Mouse (Mus musculus) mouse embryonic stem cell (cell line): ENCODE measurements around the gene Mrtfb.

Experiments used
- in situ Hi-C, 2 experiments: fragments of 300-500 bp; cut with MboI; formaldehyde crosslinking; loops; 1 replicate in 1 of 2; 3 replicates in 1 of 2; pipeline ENCODE4 v1.14.3; 2019 to 2020; ENCODE audit warnings: low sequenced_read_pairs in 2 of 2, low pct_unique_long_range_greater_than_20kb in 1 of 2, mixed read lengths in 1 of 2; ENCODE audit not compliant: unreplicated experiment in 1 of 2

Mrtfb gene

DNA sequence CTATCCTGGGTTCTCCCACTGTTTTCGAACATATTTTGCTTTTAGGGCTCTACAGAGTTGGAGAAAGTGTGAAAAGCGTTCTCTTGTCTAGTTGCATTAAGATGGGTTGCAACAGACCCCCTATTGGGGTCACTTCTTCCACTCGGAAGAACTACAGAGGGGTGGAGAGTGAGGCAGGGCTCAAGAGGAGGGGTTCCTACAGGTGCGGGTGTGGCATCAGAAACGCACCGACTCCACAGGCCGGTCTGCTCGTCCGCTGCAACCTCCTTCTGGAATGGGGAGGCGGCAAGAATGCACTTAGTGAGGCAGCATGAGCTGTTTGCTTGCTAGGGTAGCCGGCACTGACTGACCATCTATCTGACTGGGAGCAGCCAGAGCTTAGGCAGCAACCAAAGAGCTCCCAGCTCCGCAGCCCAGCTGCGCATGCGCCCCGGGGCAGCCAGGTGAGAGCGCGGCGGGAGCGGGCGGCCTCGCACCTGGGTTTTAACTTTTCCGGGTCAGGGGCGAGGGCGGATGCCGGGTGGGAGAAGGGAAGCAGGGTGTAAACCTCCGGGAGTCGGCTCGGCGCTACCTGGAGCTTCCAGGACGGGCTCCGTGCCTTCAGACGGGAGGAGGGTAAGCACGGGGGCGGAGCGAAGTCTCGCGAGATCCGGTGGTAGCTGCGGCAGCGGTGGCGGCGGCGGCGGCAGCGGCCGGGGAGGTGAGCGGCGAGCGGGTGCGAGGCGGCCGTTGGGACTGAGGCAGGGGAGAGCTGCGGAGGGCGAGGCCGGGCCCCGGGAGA is at the start of gene Mrtfb:
TSS of gene Mrtfb (plus strand) at position 627 of the 781 bp plus-strand sequence.
- in situ Hi-C loops, result no loop called here

DNA sequence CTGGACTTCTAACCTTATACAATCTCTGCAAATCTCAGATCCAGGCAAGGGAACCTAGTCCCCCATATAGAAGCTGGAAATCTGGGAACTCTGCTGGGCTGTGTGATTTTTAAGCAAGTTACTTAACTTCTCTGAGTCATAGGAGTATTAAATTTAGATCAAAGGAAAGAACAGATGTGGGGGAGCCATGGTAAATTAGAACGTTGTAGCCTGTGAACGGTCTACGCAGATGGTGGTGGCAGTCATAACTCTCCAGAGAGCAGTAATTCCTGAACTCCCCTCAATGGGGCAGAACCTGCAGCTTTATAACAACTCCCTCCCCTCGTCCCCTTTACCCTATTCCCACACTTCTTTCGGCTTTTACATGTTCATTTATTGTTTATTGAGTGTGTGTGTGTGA is 48.6 kb upstream of the Mrtfb start:
- in situ Hi-C loops, result no loop called here

DNA sequence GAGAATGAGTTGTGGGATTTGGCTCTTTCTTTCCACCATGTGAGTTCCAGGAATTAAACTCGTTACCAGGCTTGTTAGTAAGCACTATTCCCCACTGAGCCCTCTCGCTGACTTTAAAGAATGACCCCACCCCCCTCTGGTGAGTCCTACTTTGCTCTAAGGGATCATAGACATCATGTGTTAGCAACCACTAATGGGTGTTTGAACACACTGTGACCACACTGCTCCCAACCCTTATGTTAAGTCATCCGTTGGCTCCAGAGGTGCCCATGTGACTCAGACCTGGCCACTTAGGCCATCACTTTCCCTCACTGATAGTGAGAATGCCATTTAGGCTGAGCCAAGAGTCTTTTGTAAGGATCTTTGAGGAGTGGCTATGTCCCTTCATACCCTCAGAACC is 48.2 kb upstream of the Mrtfb start:
- in situ Hi-C loops, result no loop called here

DNA sequence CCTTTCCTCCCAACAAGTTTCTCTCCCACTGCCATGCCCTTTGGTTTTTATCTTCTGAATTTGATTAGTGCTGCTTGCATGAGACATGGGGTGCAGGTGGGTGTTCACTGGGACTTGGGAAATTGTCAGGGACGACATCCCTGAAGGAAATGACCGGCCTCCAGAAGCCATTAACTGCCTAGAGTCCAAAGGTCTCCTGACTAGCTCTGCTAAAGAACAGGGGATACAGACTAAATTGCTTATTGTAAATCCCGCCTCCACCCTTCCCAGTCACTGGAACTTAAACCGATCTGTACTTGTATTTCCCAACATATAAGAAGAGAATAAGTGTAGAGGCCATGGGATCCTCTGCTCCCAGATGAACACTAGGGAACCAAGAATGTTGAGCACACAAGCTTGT is 43.5 kb upstream of the Mrtfb start:
- in situ Hi-C loops, result no loop called here

DNA sequence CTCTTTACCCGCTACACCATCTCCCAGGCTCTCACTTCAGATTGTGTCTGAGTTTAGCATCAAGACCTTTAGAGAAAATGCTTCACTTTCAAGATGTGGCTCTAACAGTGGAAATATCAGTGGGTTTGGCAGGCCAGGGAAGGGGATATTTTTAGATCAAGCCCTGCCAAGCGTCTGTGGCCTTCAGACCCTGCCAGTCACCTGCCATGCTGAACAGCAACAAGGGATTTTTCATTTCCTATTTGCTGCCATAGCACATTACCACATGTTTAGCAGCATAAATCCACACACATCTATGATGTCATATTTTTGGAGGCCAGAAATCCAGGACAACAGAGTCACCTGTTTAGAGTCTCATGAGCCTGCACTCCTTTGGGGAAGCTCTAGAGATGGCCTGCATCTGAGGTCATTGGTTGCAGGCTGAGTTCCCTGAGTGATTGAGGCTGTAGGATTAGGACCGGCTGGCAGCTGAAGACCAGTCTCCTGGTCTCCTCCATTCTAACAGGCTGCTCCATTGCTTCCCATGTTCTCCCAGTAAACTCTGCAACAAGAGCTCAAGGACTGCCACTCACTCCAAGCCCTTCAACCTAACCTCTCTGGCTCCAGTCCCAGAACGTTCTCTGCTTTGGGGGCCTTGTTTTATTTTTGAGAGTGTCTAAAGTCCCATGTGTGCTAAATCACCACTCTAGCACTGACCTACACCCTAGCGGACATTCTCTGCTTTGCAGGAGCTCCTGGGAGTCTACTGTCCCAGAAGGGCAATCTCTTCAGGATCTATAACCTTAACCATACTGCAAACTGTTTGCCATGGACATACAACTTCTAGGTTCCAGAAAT is 39.9 kb upstream of the Mrtfb start:
- in situ Hi-C loops, result loop anchor here in 1 of 2 experiments (5.0 kb wide), 1 partner anchor 49 kb away; no protein-coding TSS in a partner anchor

DNA sequence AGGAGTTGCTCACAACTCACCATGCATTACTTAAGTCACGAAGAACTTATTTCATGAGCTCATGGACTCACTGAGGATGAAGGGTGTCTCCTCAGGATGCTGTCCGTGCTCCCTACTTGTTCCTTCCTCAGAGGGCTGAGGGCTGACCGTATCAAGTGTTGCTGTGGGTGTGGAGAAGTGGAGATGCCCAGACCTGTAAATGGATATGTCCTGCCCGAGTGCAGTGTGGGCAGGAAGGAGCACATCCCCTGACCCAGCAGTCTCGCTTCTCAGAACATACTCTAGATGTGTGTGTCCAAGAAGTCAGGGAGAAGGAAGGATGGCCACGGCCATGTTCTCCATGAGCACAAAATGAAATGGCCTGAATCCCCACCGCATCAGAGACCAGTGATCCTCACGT is 38.3 kb upstream of the Mrtfb start:
- in situ Hi-C loops, result loop anchor here in 1 of 2 experiments (5.0 kb wide), 1 partner anchor 51 kb away; no protein-coding TSS in a partner anchor

DNA sequence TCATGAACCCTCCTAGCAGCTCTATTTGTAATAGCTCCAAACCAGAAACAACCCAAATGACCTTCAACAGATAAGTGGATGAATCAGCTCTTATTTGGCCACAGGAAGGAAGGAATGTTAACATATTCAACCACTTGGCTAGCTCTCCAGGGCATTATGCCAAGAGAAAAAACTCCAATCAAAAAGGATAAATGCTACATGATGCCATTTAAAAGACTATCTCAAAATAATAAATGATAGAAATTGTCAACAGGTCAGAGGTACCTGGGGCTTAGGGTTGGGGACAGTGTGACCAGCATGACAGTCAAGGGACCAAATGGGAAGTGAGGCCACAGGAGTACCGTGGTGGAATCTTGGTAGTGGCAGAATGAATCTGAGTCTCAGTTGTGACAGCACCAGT is 34.8 kb upstream of the Mrtfb start:
- in situ Hi-C loops, result no loop called here

DNA sequence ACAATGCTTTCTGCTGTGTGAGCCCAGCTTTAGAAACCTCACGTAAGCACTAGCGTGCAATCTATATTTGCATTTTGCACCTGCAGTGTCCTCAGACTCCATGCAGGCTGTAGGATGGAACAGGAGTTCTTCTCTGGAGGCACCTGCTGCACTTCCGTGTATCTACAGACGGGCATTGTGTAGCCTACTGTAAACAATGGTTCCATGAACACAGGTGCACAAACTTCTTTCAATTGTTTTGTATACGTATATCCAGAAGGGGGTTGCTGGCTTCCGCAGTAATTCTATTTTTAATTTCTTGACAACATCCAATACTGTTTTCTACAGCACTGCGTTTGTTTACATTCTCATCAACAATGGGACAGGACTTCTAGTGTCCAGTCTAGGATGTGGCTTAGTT is 24.2 kb upstream of the Mrtfb start:
- in situ Hi-C loops, result no loop called here

DNA sequence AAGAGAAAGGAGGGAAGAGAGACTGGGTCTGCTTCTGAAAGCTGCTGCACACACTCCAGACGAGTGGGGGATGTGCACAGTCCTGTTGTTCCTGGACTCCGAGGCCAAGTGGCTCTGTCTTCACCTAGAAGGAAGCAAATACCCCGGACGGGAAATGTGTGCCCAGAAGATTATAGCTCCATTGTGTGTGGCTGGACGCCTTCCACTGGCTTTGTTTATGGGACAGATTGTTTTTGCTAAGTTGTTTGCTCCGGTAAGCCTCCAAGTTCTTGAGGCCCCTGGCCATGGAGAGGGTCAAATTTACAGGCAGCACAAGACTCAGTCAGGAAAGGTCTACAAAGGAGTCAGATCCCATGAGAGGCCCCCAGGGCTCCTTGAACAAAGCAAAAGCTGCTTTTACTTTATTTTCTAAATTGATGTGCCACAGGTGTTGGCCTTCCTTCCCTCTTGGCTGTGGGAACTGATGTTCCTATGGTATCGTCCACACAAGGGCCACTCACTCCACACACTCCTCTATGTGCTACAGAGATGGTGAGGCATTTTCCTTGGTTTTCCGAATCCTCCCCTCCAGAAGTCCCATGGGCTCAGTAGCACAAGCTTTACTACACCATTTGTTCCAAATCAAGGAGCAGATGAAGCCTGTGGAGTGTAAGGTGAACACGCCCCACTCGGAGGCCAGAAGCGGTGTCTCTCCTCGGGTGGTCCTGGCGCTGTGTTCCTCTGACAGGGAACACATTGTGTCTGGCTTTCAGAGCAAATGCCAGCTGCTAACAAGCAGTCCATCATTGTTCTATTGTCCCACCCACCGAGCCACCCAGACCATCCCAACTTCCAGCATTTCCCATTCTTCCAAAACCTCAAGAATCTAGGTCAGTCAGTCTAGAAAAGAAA is 23.1 kb upstream of the Mrtfb start:
- in situ Hi-C loops, result no loop called here

DNA sequence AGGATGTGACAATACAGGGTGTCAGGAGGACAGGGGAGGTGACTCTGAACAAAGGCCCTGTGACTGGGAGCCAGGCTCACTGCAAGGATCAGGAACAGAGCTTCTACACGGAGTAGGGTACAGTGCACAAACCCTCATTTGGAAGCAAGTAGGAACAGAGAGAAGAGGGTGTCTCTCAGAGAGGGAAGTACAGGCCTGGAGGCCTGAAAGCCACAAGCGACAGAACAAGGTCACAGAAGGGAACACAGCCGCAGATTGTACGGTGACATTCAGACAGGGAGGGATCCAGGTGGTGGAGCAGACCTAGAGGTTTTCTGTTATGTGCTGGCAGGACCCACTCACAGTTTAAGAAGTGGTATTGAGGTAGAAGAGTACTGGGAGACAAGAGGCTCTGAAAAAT is 17.2 kb upstream of the Mrtfb start:
- in situ Hi-C loops, result no loop called here

DNA sequence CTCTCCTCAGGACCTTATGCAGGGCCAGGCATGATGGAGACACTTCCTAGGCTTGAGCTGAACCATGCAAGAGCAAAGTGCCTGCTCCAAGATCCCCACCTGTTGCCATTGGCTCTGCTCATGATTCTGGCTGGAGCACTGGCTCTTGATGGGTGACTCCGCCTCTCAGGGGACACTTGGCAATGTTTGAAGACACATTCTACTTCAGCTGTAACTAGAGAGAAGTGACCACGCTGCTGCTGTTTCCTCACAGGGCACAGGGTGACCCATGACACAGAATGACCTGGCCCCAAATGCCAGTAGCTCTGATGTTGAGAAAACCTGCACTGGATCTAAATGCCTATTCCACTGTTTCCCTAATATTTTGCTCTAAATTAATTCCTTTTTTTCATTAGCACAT is 16.7 kb upstream of the Mrtfb start:
- in situ Hi-C loops, result no loop called here

DNA sequence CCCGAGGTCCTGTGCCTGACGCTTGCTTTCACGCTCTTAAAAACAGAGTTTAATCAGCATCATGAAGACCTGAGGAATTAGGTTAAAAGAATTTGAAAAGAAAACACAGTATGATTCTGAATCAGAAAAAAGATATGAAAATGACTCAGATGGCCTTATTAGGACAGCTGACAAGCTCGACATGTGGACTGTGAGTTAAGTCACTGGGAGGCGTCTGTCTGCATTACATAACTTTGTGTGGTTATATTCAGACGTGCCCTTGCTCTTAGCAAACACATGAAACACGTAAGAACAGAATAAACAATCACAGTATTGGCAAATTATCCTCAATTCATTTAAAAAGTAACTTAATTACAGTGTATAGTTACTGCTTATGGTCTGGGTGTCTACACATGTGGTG is 16.0 kb upstream of the Mrtfb start:
- in situ Hi-C loops, result no loop called here

DNA sequence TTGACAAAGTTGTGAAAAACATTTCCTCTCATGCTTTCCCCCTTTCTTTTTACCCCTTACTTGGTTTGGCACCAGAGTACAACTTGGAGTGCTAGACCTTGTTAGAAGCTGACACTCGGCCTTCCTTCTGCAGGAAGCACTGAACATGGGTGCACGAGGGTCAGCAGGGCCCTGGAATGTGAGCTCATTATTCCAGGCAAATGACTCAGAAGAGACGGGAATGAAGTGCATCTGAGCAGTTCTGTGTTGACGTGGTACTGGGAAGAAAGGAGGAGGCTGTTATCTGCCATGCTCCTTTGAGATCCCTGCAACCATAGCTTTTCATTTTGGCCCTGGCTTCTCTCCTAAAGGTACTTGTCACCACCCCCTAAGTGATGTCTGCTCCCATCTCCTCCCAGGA is 10.6 kb upstream of the Mrtfb start:
- in situ Hi-C loops, result no loop called here

DNA sequence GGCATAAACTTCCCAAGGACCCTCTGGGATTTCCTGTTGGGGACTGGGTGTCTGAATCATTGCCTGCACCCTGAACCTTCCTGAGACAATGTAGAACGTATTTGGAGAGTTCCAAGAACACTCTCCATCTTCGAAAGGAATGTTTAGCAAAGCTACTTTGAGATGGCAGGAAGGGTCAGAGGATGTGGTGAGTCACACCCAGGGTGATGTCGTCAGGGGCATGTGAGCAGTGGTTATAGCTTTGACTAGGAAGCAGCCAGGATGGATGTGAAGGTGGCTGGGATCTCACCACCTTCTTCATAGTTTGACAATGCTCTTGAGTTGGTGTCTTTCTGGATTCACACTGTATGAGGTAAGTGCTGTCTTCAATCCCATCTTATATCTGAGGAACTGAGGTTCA is 9.4 kb upstream of the Mrtfb start:
- in situ Hi-C loops, result no loop called here

DNA sequence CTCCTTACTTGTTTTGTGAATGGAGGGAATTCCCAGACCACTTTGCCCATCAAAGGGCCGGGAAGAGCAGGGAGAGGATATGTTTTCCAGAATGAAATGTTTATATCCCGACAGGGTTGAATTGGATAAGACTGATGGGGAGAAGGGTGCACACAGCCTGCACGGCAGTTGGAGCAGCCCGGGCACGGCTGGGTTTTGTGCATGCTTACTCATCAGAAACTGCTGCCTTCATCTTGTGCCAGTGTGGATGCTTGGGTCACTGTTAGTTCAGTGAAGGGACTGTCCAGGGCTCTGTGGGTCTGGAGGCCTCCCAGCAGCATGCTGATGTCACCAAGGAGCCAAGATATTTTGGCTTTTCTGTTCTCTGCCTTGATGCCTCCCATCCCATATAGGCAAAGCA is 6.2 kb upstream of the Mrtfb start:
- in situ Hi-C loops, result no loop called here

DNA sequence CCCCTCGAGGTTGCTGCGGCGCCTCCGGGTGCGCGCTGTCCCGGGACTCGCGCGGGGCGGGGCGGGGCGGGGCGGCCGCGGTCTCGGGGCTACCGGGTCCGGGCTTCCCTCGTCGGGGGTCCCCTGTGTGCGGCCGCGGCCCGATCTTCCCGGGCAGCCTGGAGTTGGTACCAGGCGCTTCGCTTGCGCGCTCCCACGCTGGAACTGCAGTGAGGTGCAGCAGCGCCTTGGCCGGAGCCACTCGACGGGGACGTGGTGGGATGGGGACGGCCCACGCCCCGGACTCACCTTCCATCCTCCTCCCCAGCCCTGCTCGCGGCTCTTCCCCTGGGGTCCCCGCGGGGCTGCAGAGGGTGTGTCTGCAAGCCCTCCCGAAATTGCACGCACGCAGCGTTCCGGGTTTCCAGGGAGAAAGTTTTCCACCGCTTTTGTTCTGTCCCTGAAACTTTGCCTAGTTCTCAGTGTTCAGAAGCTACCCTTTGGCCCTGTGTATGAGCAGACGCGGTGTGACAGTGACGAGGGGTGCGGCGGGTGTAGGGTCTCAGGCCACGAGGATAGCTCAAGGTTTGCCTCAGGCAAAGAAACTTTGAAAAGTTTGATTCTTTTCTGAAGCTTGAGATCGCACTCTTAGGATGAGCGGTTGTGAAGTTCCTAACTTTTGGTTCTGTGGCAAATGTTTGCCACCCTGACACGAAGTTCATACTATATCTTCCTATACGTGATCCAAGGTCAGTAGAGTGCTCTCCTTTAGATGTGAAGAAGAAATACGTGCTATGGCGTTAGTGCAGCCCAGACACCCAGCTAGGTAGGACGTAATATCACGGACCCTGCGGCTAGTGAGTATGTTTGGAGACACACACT is 616 bp downstream of the Mrtfb start:
- in situ Hi-C loops, result no loop called here

DNA sequence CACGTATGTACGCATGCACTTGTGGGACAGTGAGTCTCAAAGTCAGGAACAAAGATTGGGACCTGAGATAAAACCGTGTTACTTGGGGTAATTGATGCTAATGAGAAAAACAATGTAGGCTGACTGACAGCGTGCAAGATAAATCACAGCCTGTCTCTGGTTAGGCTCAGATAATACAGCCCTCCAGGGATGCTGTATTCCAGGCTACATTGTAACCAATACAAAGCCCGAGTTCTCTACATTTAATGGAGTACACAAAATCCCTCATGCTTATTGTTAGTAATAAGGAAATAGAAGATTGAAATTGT is 1.2 kb downstream of the Mrtfb start:
- in situ Hi-C loops, result no loop called here

DNA sequence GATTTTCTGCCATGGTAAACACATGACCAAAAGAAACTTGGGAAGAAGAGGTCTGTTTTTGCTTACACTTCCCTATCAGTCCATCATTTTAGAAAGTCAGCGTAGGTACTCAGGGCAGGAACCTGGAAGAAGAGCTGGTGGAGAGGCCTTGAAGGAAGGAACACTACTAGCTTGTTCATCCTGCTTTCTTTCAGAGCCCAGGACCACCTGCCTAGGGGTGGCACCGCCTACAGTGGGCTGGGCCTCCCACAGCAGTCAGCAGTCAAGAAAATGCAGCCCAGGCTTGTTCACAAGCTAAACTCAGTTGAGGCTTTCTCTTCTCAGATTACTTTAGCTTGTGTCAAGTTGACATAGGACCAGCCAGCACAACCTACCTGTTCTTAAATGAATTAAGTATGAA is 2.7 kb downstream of the Mrtfb start:
- in situ Hi-C loops, result no loop called here
